Mouse (Mus musculus): ENCODE measurements around the gene Adora2b. TPM values are rescaled to one million over a fixed set of nuclear protein-coding genes. Genes with fewer than 3 reads are reported as not detected.

The Adora2b gene
- 0.21 and 0.28 TPM in 2 replicates for polyA plus RNA-seq (2012; rRNA removed)

GRCm38 (mm10) chr11:62248401-62249244 is at the start of gene Adora2b:
Gene Adora2b, plus strand, starts transcription at chr11:62248984.

GRCm38 (mm10) chr11:62280675-62281600 is 32.2 kb downstream of the Adora2b start, which contains the start of the genes Zswim7 and Ttc19:
Gene Zswim7, minus strand, starts transcription at chr11:62281375.
Gene Ttc19, plus strand, starts transcription at chr11:62281473.

Other genes with a start within 250 kb of the Adora2b start
- 7.0 and 7.6 TPM in 2 replicates for gene Zswim7, start 32.4 kb downstream of the Adora2b start, polyA plus RNA-seq (2012; rRNA removed)
- gene Ttc19, start 32.5 kb downstream of the Adora2b start, polyA plus RNA-seq (2012; rRNA removed), result 1.8 and 2.0 TPM in 2 replicates
- 3.2 and 3.6 TPM in 2 replicates for gene Pigl, start 209.5 kb downstream of the Adora2b start, polyA plus RNA-seq (2012; rRNA removed)
- 35.9 and 37.3 TPM in 2 replicates for gene Ncor1, start 209.6 kb downstream of the Adora2b start, polyA plus RNA-seq (2012; rRNA removed)

Measured in liver, embryonic 14 days (tissue).